Mouse (Mus musculus) midbrain, postnatal 0 days (tissue): Measurements from ENCODE around the gene Prop1. TPM values are rescaled to one million over a fixed set of nuclear protein-coding genes. Genes with fewer than 3 reads are reported as not detected.

Experiments used
- ATAC-seq: fragments of 200-750 bp; cut with Nextera tagmentation; 2 replicates; pipeline ENCODE4 v1.8.0; 2017; ENCODE audit warnings: moderate number of reproducible peaks, mild to moderate bottlenecking, moderate TSS enrichment, moderate library complexity; ENCODE audit not compliant: low FRiP score
- DNase-seq: peaks from one replicate; pipeline ENCODE4 v3.0.0-alpha.2; 2015; ENCODE audit warnings: low spot score
- H3K27ac ChIP-seq: fragments of 300-500 bp; sonication (generic); 2 replicates; pipeline ENCODE4 v1.5.1; 2014; ENCODE audit warnings: low read depth, mild to moderate bottlenecking, low read length, mixed read lengths
- H3K27me3 ChIP-seq: fragments of 300-500 bp; sonication (generic); 2 replicates; pipeline ENCODE4 v1.6.1; 2014; ENCODE audit warnings: low read length, control low read depth, mixed read lengths; ENCODE audit not compliant: insufficient read depth
- H3K36me3 ChIP-seq: fragments of 300-500 bp; sonication (generic); 2 replicates; pipeline ENCODE4 v1.6.1; 2014; ENCODE audit warnings: low read length, control low read depth, mixed read lengths; ENCODE audit not compliant: insufficient read depth
- H3K4me1 ChIP-seq: fragments of 300-500 bp; sonication (generic); 2 replicates; pipeline ENCODE4 v1.6.1; 2014; ENCODE audit warnings: mild to moderate bottlenecking, control low read depth, antibody characterized with exemption, low read length, mixed read lengths; ENCODE audit not compliant: insufficient read depth
- H3K4me2 ChIP-seq: fragments of 300-500 bp; sonication (generic); 2 replicates; pipeline ENCODE4 v1.6.1; 2014; ENCODE audit warnings: low read depth, mild to moderate bottlenecking, low read length, mixed read lengths; ENCODE audit not compliant: poor library complexity, severe bottlenecking
- H3K4me3 ChIP-seq: fragments of 300-500 bp; sonication (generic); 2 replicates; pipeline ENCODE4 v1.5.1; 2014; ENCODE audit warnings: low read depth, mild to moderate bottlenecking, low read length, moderate library complexity
- H3K9ac ChIP-seq: fragments of 300-500 bp; sonication (generic); replicated peaks from 2 replicates; pipeline ENCODE4 v1.6.1; 2014; ENCODE audit warnings: mild to moderate bottlenecking, low read length, moderate library complexity, mixed read lengths; ENCODE audit not compliant: poor library complexity, severe bottlenecking
- H3K9me3 ChIP-seq: fragments of 300-500 bp; sonication (generic); 2 replicates; pipeline ENCODE4 v1.6.1; 2016; ENCODE audit warnings: low read length, control low read depth
- CTCF ChIP-seq: IDR thresholded peaks from 2 replicates; pipeline ENCODE4 v1.5.1; 2016; ENCODE audit warnings: antibody characterized with exemption, mild to moderate bottlenecking
- WGBS: fragments of 180-500 bp; shearing (Covaris S2); extraction: QIAGEN DNeasy Blood & Tissue Kit; methylation state at CpG from one replicate; pipeline ENCODE4 v1.1.7; 2014; 5-methylcytosine and 5-hydroxymethylcytosine counted together
- polyA plus RNA-seq: library from polyadenylated mRNA; unstranded; fragments of >200 nt; fragmentation: Nextera tagmentation; extraction: Ambion mirVana; gene quantifications from 2 replicates; pipeline ENCODE4 v1.2.1, GENCODE M21; 2015
- total RNA-seq: library from RNA; depleted of rRNA; stranded (reverse); fragments of >200 nt; gene quantifications from 2 replicates; pipeline ENCODE4 v1.2.3, GENCODE M21; 2014

The Prop1 gene
- total and polyA plus RNA-seq, 2 experiments from 2014 or later: not detected

DNA sequence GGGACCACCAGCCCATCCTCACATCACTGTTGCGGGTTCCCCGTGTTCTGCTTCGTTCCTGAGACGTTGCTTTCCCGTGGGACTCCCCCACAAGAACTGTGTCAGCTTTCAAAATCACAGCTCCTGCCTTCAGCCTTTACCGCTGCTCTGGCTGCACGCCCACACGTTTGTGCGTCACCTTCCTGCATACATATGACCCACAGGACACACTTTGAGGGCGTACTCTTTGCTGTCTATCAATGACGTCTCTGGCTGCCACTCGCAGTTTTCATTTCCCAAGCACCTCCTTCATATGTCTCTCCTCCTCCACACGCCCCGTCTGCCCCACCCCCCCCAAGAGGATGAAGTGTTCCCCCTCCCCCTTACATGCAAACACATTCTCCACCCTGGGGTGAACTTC is 1.3 kb downstream of the Prop1 start:
- Histone ChIP-seq H3K9me3 (no peaks in the 10 kb centered on the region), H3K36me3 (no peaks in the 10 kb centered on the region), H3K4me1 (no peaks in the 10 kb centered on the region), H3K4me2 (no peak overlapping the region), H3K4me3 (no peak overlapping the region), H3K27me3 (no peaks in the 10 kb centered on the region), H3K27ac (no peak overlapping the region), H3K9ac (no peak overlapping the region)
- TF ChIP-seq CTCF: no peak
- no peak for DNase-seq
- 75% methylated on average over 14 of the region's 14 CpGs for WGBS
- no peak for ATAC-seq

DNA sequence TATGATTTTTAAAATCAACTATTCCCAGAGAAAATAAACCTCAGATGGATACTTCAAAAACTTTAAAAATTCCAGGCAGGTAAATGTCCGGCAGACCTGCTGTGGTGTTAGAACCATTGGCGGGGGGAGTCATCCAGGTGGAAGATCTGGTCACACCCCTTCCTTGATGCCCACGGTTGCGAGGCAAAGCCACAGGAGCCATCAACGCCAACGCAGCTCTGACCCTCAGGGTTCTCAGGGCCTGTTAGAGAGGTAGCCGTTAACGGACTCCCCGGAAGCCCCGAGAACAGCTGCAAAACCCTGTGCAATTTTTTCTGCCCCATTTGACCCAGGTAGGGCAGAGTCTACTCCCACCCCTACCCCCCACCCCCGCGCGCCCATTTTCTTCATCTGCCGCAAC is 10.1 kb downstream of the Prop1 start, which contains the start of gene 4933414I15Rik:
Gene 4933414I15Rik, minus strand, starts transcription at position 260 of the 400 bp plus-strand sequence.
- ATAC-seq (no peak), DNase-seq (no peak)
- 84% methylated on average over 14 of the region's 14 CpGs for WGBS
- Histone ChIP-seq H3K27ac (no peak within 1 kb of the TSS), H3K4me2 (no peak within 1 kb of the TSS), H3K4me3 (no peak within 1 kb of the TSS), H3K4me1 (no peaks in the 10 kb centered on the region), H3K27me3 (no peaks in the 10 kb centered on the region), H3K36me3 (no peaks in the 10 kb centered on the region), H3K9ac (no peak within 1 kb of the TSS), H3K9me3 (no peaks in the 10 kb centered on the region)
- no peak for TF ChIP-seq CTCF

DNA sequence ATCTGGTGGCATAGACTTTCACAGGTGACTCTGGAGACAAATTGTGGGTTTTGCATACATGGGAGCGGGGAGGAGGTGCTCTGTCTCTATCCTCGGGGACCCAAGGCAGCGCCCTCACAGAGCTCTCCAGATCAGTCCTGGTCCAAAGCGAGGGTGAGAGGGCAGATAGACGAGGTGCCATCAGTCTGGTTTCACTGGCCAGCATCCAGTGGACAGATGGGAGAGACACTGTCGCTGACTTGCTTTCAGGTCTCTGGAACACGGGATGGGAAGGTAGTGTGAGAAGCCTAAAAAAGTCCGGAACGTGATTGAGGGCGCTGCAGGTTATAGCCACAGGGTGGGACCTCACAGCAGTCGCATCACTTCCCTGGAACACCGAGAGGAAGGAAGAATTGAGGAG is 11.2 kb downstream of the Prop1 start:
- no peak for TF ChIP-seq CTCF

DNA sequence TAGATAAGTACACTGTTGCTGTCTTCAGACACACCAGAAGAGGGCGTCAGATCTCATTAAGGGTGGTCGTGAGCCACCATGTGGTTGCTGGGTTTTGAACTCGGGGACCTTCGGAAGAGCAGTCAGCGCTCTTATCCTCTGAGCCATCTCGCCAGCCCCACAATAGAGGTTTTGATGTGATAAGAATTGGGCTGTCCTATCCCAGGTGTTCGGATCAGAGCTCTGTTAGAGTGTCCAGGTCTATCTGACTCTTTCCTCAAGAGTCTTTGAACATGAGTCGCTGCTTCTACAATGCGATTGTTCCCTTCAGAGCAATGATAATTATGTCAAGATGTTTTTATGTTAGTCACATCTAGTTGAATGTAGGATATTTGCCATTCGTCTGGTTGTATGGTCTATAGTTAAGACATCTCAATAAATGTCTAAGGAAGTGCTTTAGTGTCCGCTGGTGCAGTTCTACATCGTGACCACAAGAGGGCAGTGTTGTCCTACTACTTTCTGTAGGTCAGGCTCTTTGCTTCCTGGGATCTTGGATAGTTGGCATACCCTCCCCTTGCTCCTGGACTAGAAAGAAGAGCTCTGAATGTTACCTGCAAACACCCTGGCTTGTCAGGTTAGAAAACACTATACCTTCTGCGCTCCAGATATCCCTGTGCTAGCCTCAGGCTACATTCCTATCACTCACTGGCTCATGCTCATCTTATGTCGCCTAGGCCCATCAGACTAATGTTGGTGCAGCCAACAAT is 13.8 kb downstream of the Prop1 start:
- DNase-seq (peak; percentile 85), ATAC-seq (peak; percentile 34; the same call in 1 of the 2 replicates)
- 35% methylated on average over 14 of the region's 14 CpGs for WGBS
- H3K27me3 ChIP-seq: no peaks in the 10 kb centered on the region
- H3K9me3 ChIP-seq: no peaks in the 10 kb centered on the region
- no peak overlapping the region for H3K9ac ChIP-seq
- TF ChIP-seq CTCF: peak; percentile 97
- H3K36me3 ChIP-seq: no peaks in the 10 kb centered on the region
- no peak overlapping the region for H3K4me3 ChIP-seq
- no peaks in the 10 kb centered on the region for H3K4me1 ChIP-seq
- no peak overlapping the region for H3K27ac ChIP-seq
- H3K4me2 ChIP-seq: no peak overlapping the region

More for the DNA sequence above, 11.2 kb downstream of the Prop1 start:
- 73% methylated on average over 12 of the region's 12 CpGs for WGBS
- no peaks in the 10 kb centered on the region for H3K9me3 ChIP-seq
- H3K9ac ChIP-seq: no peak overlapping the region
- no peaks in the 10 kb centered on the region for H3K4me1 ChIP-seq
- H3K27me3 ChIP-seq: no peaks in the 10 kb centered on the region
- H3K4me2 ChIP-seq: no peak overlapping the region
- H3K27ac ChIP-seq: no peak overlapping the region
- ATAC-seq: no peak
- H3K4me3 ChIP-seq: no peak overlapping the region
- DNase-seq: no peak
- no peaks in the 10 kb centered on the region for H3K36me3 ChIP-seq

DNA sequence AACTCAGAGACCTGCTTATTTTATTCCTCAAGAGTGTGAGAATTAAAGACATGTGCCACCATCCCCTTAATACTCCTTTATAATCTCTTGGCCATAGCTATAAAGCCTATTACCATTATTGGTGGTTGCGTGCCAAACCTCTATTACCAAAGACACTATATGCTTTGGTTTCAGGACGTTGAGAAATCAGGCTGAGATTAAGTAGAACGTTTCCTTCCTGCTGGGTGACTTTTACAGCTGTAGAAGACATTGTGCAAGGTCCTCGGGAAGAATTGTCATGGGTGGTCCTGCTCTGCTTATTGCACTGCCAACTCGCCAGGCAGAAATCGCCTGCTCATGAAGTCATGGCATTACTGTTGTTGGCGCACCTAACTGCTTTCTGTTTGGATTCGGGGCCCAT is 15.1 kb downstream of the Prop1 start:
- ATAC-seq (no peak), DNase-seq (no peak)
- no peaks in the 10 kb centered on the region for H3K4me1 ChIP-seq
- H3K27ac ChIP-seq: no peak overlapping the region
- H3K27me3 ChIP-seq: no peaks in the 10 kb centered on the region
- WGBS: 82% methylated on average over 8 of the region's 8 CpGs
- H3K9me3 ChIP-seq: no peaks in the 10 kb centered on the region
- no peaks in the 10 kb centered on the region for H3K36me3 ChIP-seq
- no peak for TF ChIP-seq CTCF
- no peak overlapping the region for H3K4me2 ChIP-seq
- no peak overlapping the region for H3K4me3 ChIP-seq
- H3K9ac ChIP-seq: no peak overlapping the region

DNA sequence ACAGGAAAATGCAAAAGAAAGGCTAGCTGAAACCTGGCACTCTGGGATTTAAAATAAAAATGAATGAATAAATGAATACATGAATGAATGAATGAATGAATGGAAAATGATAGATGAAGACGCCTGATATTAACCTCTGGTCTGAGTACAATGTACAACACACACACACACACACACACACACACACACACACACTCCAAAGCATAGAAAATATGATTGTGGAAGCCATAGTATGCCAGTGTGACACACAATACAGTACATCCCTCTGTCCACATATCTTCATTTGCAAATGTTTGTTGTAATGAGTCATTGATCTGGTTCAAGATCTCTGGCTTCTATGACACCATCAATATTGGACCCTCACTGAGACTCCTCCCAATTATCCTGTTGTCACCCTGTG is 21.5 kb downstream of the Prop1 start:
- Histone ChIP-seq H3K27ac (peak overlapping the region; percentile 57), H3K9me3 (no peaks in the 10 kb centered on the region), H3K4me1 (peaks cover 3% of the 10 kb centered on the region; the same call in 1 of the 2 replicates), H3K9ac (no peak overlapping the region), H3K27me3 (no peaks in the 10 kb centered on the region), H3K4me2 (peak overlapping the region; percentile 78), H3K36me3 (no peaks in the 10 kb centered on the region; the same call in 1 of the 2 replicates), H3K4me3 (peak overlapping the region; percentile 53; the same call in 1 of the 2 replicates)
- 58% methylated on average over 1 of the region's 1 CpGs for WGBS
- DNase-seq (no peak), ATAC-seq (peak; percentile 57)
- TF ChIP-seq CTCF: no peak
